Mouse (Mus musculus): ENCODE data around the gene Aco1. TPM values are rescaled to one million over a fixed set of nuclear protein-coding genes. Genes with fewer than 3 reads are reported as not detected.
A peak's percentile ranks its signal among the peaks of the same experiment; 100 is the strongest.

The Aco1 gene
- polyA plus RNA-seq, 1 experiment from 2014 or later: 33.2 TPM

- no peak overlapping the region for H3K4me2 ChIP-seq (ENCODE audit: low read depth, low read length)
- H3K9me3 ChIP-seq (replicated peaks; ENCODE audit: control insufficient read depth, low read length): no peaks in the 10 kb centered on the region
- no peak for ATAC-seq (replicated peaks; ENCODE audit: extremely low read depth, insufficient read depth, low FRiP score)
- no peak overlapping the region for H3K9ac ChIP-seq (ENCODE audit: low read length)
- H3K27me3 ChIP-seq (ENCODE audit: control insufficient read depth, insufficient read depth, low read length): no peaks in the 10 kb centered on the region
- no peak overlapping the region for H3K4me3 ChIP-seq (ENCODE audit: low read length)
- no peaks in the 10 kb centered on the region for H3K4me1 ChIP-seq (ENCODE audit: control insufficient read depth, insufficient read depth, low read length)
- H3K36me3 ChIP-seq (ENCODE audit: control insufficient read depth, insufficient read depth): peaks cover 5% of the 10 kb centered on the region
- H3K27ac ChIP-seq (ENCODE audit: low read length): no peak overlapping the region
- WGBS: 53% methylated on average over 3 of the region's 3 CpGs
Observed at GRCm38 (mm10) chr4:40217910-40218309, 75.0 kb downstream of the Aco1 start.

GRCm38 (mm10) chr4:40218382-40218781, 75.5 kb downstream of the Aco1 start:
- WGBS: 63% methylated on average over 7 of the region's 7 CpGs
- Histone ChIP-seq H3K4me2 (ENCODE audit: low read depth, low read length) (no peak overlapping the region), H3K36me3 (ENCODE audit: control insufficient read depth, insufficient read depth) (peaks cover 5% of the 10 kb centered on the region), H3K4me1 (ENCODE audit: control insufficient read depth, insufficient read depth, low read length) (no peaks in the 10 kb centered on the region), H3K27me3 (ENCODE audit: control insufficient read depth, insufficient read depth, low read length) (no peaks in the 10 kb centered on the region), H3K4me3 (ENCODE audit: low read length) (no peak overlapping the region), H3K9ac (ENCODE audit: low read length) (no peak overlapping the region), H3K27ac (ENCODE audit: low read length) (no peak overlapping the region), H3K9me3 (replicated peaks; ENCODE audit: control insufficient read depth, low read length) (no peaks in the 10 kb centered on the region)
- no peak for ATAC-seq (replicated peaks; ENCODE audit: extremely low read depth, insufficient read depth, low FRiP score)

GRCm38 (mm10) chr4:40220437-40220836, 77.6 kb downstream of the Aco1 start:
- ATAC-seq (replicated peaks; ENCODE audit: extremely low read depth, insufficient read depth, low FRiP score): no peak
- H3K27ac ChIP-seq (ENCODE audit: low read length): no peak overlapping the region
- peaks cover 8% of the 10 kb centered on the region for H3K36me3 ChIP-seq (ENCODE audit: control insufficient read depth, insufficient read depth)
- WGBS: 25% methylated on average over 12 of the region's 12 CpGs
- 0 out of 2 replicates have a peak overlapping the region, but pooled peaks have one; percentile 8 for H3K4me3 ChIP-seq (ENCODE audit: low read length)
- H3K4me1 ChIP-seq (ENCODE audit: control insufficient read depth, insufficient read depth, low read length): no peaks in the 10 kb centered on the region
- H3K9me3 ChIP-seq (replicated peaks; ENCODE audit: control insufficient read depth, low read length): no peaks in the 10 kb centered on the region
- peak overlapping the region; percentile 31; the same call in 1 of the 2 replicates for H3K4me2 ChIP-seq (ENCODE audit: low read depth, low read length)
- H3K27me3 ChIP-seq (ENCODE audit: control insufficient read depth, insufficient read depth, low read length): no peaks in the 10 kb centered on the region
- H3K9ac ChIP-seq (ENCODE audit: low read length): no peak overlapping the region

GRCm38 (mm10) chr4:40221004-40221760, 78.3 kb downstream of the Aco1 start:
- no peak for ATAC-seq (replicated peaks; ENCODE audit: extremely low read depth, insufficient read depth, low FRiP score)
- 29% methylated on average over 14 of the region's 14 CpGs for WGBS
- no peak overlapping the region for H3K4me2 ChIP-seq (ENCODE audit: low read depth, low read length)

GRCm38 (mm10) chr4:40221876-40222585, 79.2 kb downstream of the Aco1 start:
- Histone ChIP-seq H3K4me2 (ENCODE audit: low read depth, low read length) (no peak overlapping the region), H3K36me3 (ENCODE audit: control insufficient read depth, insufficient read depth) (peaks cover 5% of the 10 kb centered on the region; the same call in 1 of the 2 replicates), H3K9ac (ENCODE audit: low read length) (no peak overlapping the region), H3K4me3 (ENCODE audit: low read length) (no peak overlapping the region), H3K27ac (ENCODE audit: low read length) (no peak overlapping the region), H3K4me1 (ENCODE audit: control insufficient read depth, insufficient read depth, low read length) (no peaks in the 10 kb centered on the region), H3K27me3 (ENCODE audit: control insufficient read depth, insufficient read depth, low read length) (no peaks in the 10 kb centered on the region), H3K9me3 (replicated peaks; ENCODE audit: control insufficient read depth, low read length) (no peaks in the 10 kb centered on the region)
- 47% methylated on average over 21 of the region's 21 CpGs for WGBS
- ATAC-seq (replicated peaks; ENCODE audit: extremely low read depth, insufficient read depth, low FRiP score): no peak

More at GRCm38 (mm10) chr4:40221004-40221760, 78.3 kb downstream of the Aco1 start:
- Histone ChIP-seq H3K9me3 (replicated peaks; ENCODE audit: control insufficient read depth, low read length) (no peaks in the 10 kb centered on the region), H3K27ac (ENCODE audit: low read length) (no peak overlapping the region), H3K27me3 (ENCODE audit: control insufficient read depth, insufficient read depth, low read length) (no peaks in the 10 kb centered on the region), H3K9ac (ENCODE audit: low read length) (no peak overlapping the region), H3K36me3 (ENCODE audit: control insufficient read depth, insufficient read depth) (peaks cover 8% of the 10 kb centered on the region), H3K4me3 (ENCODE audit: low read length) (no peak overlapping the region), H3K4me1 (ENCODE audit: control insufficient read depth, insufficient read depth, low read length) (no peaks in the 10 kb centered on the region)

GRCm38 (mm10) chr4:40226095-40226494, 83.2 kb downstream of the Aco1 start:
- no peak for ATAC-seq (replicated peaks; ENCODE audit: extremely low read depth, insufficient read depth, low FRiP score)
- H3K4me1 ChIP-seq (ENCODE audit: control insufficient read depth, insufficient read depth, low read length): no peaks in the 10 kb centered on the region
- no peaks in the 10 kb centered on the region for H3K27me3 ChIP-seq (ENCODE audit: control insufficient read depth, insufficient read depth, low read length)
- WGBS: 54% methylated on average over 5 of the region's 5 CpGs
- H3K27ac ChIP-seq (ENCODE audit: low read length): no peak overlapping the region
- 0 out of 2 replicates have a peak, but pooled peaks cover 2% of the 10 kb centered on the region for H3K36me3 ChIP-seq (ENCODE audit: control insufficient read depth, insufficient read depth)
- H3K9ac ChIP-seq (ENCODE audit: low read length): no peak overlapping the region
- H3K4me3 ChIP-seq (ENCODE audit: low read length): no peak overlapping the region
- H3K9me3 ChIP-seq (replicated peaks; ENCODE audit: control insufficient read depth, low read length): no peaks in the 10 kb centered on the region
- H3K4me2 ChIP-seq (ENCODE audit: low read depth, low read length): no peak overlapping the region

GRCm38 (mm10) chr4:40227131-40227530, 84.2 kb downstream of the Aco1 start:
- H3K36me3 ChIP-seq (ENCODE audit: control insufficient read depth, insufficient read depth): peaks cover 3% of the 10 kb centered on the region; the same call in 1 of the 2 replicates
- no peaks in the 10 kb centered on the region for H3K4me1 ChIP-seq (ENCODE audit: control insufficient read depth, insufficient read depth, low read length)
- H3K9ac ChIP-seq (ENCODE audit: low read length): no peak overlapping the region
- H3K9me3 ChIP-seq (replicated peaks; ENCODE audit: control insufficient read depth, low read length): no peaks in the 10 kb centered on the region
- H3K4me2 ChIP-seq (ENCODE audit: low read depth, low read length): no peak overlapping the region
- H3K27me3 ChIP-seq (ENCODE audit: control insufficient read depth, insufficient read depth, low read length): no peaks in the 10 kb centered on the region
- WGBS: 83% methylated on average over 11 of the region's 11 CpGs
- H3K27ac ChIP-seq (ENCODE audit: low read length): no peak overlapping the region
- H3K4me3 ChIP-seq (ENCODE audit: low read length): no peak overlapping the region
- no peak for ATAC-seq (replicated peaks; ENCODE audit: extremely low read depth, insufficient read depth, low FRiP score)

GRCm38 (mm10) chr4:40227886-40228285, 85.0 kb downstream of the Aco1 start:
- WGBS: 86% methylated on average over 7 of the region's 7 CpGs
- no peaks in the 10 kb centered on the region for H3K27me3 ChIP-seq (ENCODE audit: control insufficient read depth, insufficient read depth, low read length)

GRCm38 (mm10) chr4:40229723-40230122, 86.8 kb downstream of the Aco1 start:
- no peak overlapping the region for H3K4me2 ChIP-seq (ENCODE audit: low read depth, low read length)
- no peak overlapping the region for H3K9ac ChIP-seq (ENCODE audit: low read length)
- 83% methylated on average over 6 of the region's 6 CpGs for WGBS
- peaks cover 5% of the 10 kb centered on the region; the same call in 1 of the 2 replicates for H3K36me3 ChIP-seq (ENCODE audit: control insufficient read depth, insufficient read depth)
- no peaks in the 10 kb centered on the region for H3K27me3 ChIP-seq (ENCODE audit: control insufficient read depth, insufficient read depth, low read length)
- ATAC-seq (replicated peaks; ENCODE audit: extremely low read depth, insufficient read depth, low FRiP score): no peak
- H3K4me3 ChIP-seq (ENCODE audit: low read length): no peak overlapping the region
- no peaks in the 10 kb centered on the region for H3K9me3 ChIP-seq (replicated peaks; ENCODE audit: control insufficient read depth, low read length)
- no peaks in the 10 kb centered on the region for H3K4me1 ChIP-seq (ENCODE audit: control insufficient read depth, insufficient read depth, low read length)
- no peak overlapping the region for H3K27ac ChIP-seq (ENCODE audit: low read length)

More at GRCm38 (mm10) chr4:40227886-40228285, 85.0 kb downstream of the Aco1 start:
- ATAC-seq (replicated peaks; ENCODE audit: extremely low read depth, insufficient read depth, low FRiP score): no peak
- Histone ChIP-seq H3K4me3 (ENCODE audit: low read length) (no peak overlapping the region), H3K4me1 (ENCODE audit: control insufficient read depth, insufficient read depth, low read length) (no peaks in the 10 kb centered on the region), H3K9ac (ENCODE audit: low read length) (no peak overlapping the region), H3K36me3 (ENCODE audit: control insufficient read depth, insufficient read depth) (peaks cover 5% of the 10 kb centered on the region; the same call in 1 of the 2 replicates), H3K4me2 (ENCODE audit: low read depth, low read length) (no peak overlapping the region), H3K27ac (ENCODE audit: low read length) (no peak overlapping the region), H3K9me3 (replicated peaks; ENCODE audit: control insufficient read depth, low read length) (no peaks in the 10 kb centered on the region)
